ENCODE assay signal across 27 mouse cellular contexts in genomic region chr5:62147399-62147798, GRCm38 (mm10).
DNase-seq lines count a peak whose midpoint lies in the region; ATAC-seq and TF ChIP-seq lines count a peak whose summit lies in the region.
"Had no signal": no experiment of that assay in that cellular context is flagged by ENCODE, and none has a peak within 500 bp of the region (broad histone marks: within the 10 kb centered on the region; RNA-seq: fewer than 3 reads in every experiment).

No protein-coding gene starts in this region.

- peak; percentile 55 for ATAC-seq in forebrain, embryonic 11.5 days (replicated peaks; ENCODE audit: low FRiP score)
- ATAC-seq in forebrain, embryonic 15.5 days (replicated peaks) = no peak
- no peak for ATAC-seq in forebrain, embryonic 14.5 days
- peak; percentile 67 for ATAC-seq in midbrain, embryonic 11.5 days (ENCODE audit: low FRiP score)
- ATAC-seq in midbrain, embryonic 14.5 days (ENCODE audit: low FRiP score, low TSS enrichment) = no peak
- ATAC-seq: activated CD4-positive, CD25-positive, alpha-beta regulatory T cell, adult 4 months; CD4-positive, CD25-positive, alpha-beta regulatory T cell, adult 4 months; Patski had no signal

- no peaks in the 10 kb centered on the region for H3K27me3 ChIP-seq in forebrain, embryonic 11.5 days (ENCODE audit: control insufficient read depth, insufficient read depth, low read length)
- H3K27me3 ChIP-seq in forebrain, embryonic 15.5 days = no peaks in the 10 kb centered on the region
- no peaks in the 10 kb centered on the region for H3K27me3 ChIP-seq in forebrain, embryonic 14.5 days (replicated peaks; ENCODE audit: control insufficient read depth, insufficient read depth, low read length)
- no peaks in the 10 kb centered on the region for H3K27me3 ChIP-seq in forebrain, embryonic 10.5 days (ENCODE audit: poor library complexity, severe bottlenecking)
- no peaks in the 10 kb centered on the region for H3K27me3 ChIP-seq in midbrain, embryonic 11.5 days (ENCODE audit: control insufficient read depth, insufficient read depth, low read length)
- no peaks in the 10 kb centered on the region for H3K27me3 ChIP-seq in midbrain, embryonic 14.5 days (ENCODE audit: control insufficient read depth, insufficient read depth, low read length)
- H3K27me3 ChIP-seq: CH12.LX; embryonic facial prominence, embryonic 13.5 days; embryonic facial prominence, embryonic 15.5 days; forebrain, embryonic 12.5 days; Patski had no signal

- H3K9ac ChIP-seq in forebrain, embryonic 11.5 days (ENCODE audit: low read length) = no peak overlapping the region
- H3K9ac ChIP-seq in forebrain, embryonic 15.5 days (replicated peaks) = no peak overlapping the region
- no peak overlapping the region for H3K9ac ChIP-seq in forebrain, embryonic 14.5 days (ENCODE audit: low read length)
- no peak overlapping the region for H3K9ac ChIP-seq in midbrain, embryonic 11.5 days (ENCODE audit: low read length)
- no peak overlapping the region for H3K9ac ChIP-seq in midbrain, embryonic 14.5 days (replicated peaks; ENCODE audit: low read length)
- H3K9ac ChIP-seq: embryonic facial prominence, embryonic 13.5 days; embryonic facial prominence, embryonic 15.5 days; forebrain, embryonic 12.5 days had no signal

- H3K27ac ChIP-seq in forebrain, embryonic 11.5 days (ENCODE audit: low read depth, low read length) = no peak overlapping the region
- no peak overlapping the region for H3K27ac ChIP-seq in forebrain, embryonic 15.5 days (replicated peaks)
- H3K27ac ChIP-seq in forebrain, embryonic 14.5 days (ENCODE audit: low read depth, low read length) = no peak overlapping the region
- H3K27ac ChIP-seq in forebrain, embryonic 10.5 days = no peak overlapping the region
- no peak overlapping the region for H3K27ac ChIP-seq in midbrain, embryonic 11.5 days (ENCODE audit: low read depth, low read length)
- no peak overlapping the region for H3K27ac ChIP-seq in midbrain, embryonic 14.5 days (replicated peaks; ENCODE audit: low read depth, low read length)
- H3K27ac ChIP-seq: embryonic facial prominence, embryonic 13.5 days; embryonic facial prominence, embryonic 15.5 days; forebrain, embryonic 12.5 days had no signal

- no peak for DNase-seq in forebrain, embryonic 11.5 days (ENCODE audit: low spot score)
- peak; percentile 28 for DNase-seq in forebrain, embryonic 14.5 days (ENCODE audit: low spot score)
- no peak for DNase-seq in forebrain, embryonic 10.5 days (ENCODE audit: extremely low spot score, low spot score)
- no peak for DNase-seq in midbrain, embryonic 11.5 days (ENCODE audit: low spot score, missing footprints)
- no peak for DNase-seq in midbrain, embryonic 14.5 days
- peak; percentile 55 for DNase-seq in brain, embryonic 14.5 days (ENCODE audit: low read depth)
- DNase-seq: adrenal gland, adult 8-10 months; adrenal gland, postnatal 14 days; adrenal gland, postnatal 36 days; B cell, adult 2 months; cerebellum, adult 11 months; cerebellum, adult 18-20 months; cerebellum, adult 8-10 months; cerebellum, adult 9-11 months; cerebellum, postnatal 14 days; cerebellum, postnatal 36 days; embryo, embryonic 11 days had no signal

- no peaks in the 10 kb centered on the region for H3K36me3 ChIP-seq in forebrain, embryonic 11.5 days (ENCODE audit: control insufficient read depth, insufficient read depth, low read length)
- no peaks in the 10 kb centered on the region for H3K36me3 ChIP-seq in forebrain, embryonic 15.5 days
- H3K36me3 ChIP-seq in forebrain, embryonic 14.5 days (ENCODE audit: control insufficient read depth, insufficient read depth, low read length) = no peaks in the 10 kb centered on the region
- H3K36me3 ChIP-seq in forebrain, embryonic 10.5 days (replicated peaks) = no peaks in the 10 kb centered on the region
- no peaks in the 10 kb centered on the region for H3K36me3 ChIP-seq in midbrain, embryonic 11.5 days (ENCODE audit: control insufficient read depth, insufficient read depth, low read length)
- H3K36me3 ChIP-seq in midbrain, embryonic 14.5 days (ENCODE audit: control insufficient read depth, insufficient read depth, low read length) = no peaks in the 10 kb centered on the region
- H3K36me3 ChIP-seq: embryonic facial prominence, embryonic 13.5 days; embryonic facial prominence, embryonic 15.5 days; forebrain, embryonic 12.5 days; G1E had no signal

- no peak for TF ChIP-seq POLR2A in brain, embryonic 14.5 days (IDR thresholded peaks at IDR 0.05; ENCODE audit: borderline replicate concordance, extremely low read depth, insufficient read depth, insufficient read length, poor library complexity, severe bottlenecking)

- H3K9me3 ChIP-seq in forebrain, embryonic 11.5 days (ENCODE audit: control insufficient read depth, low read length) = no peaks in the 10 kb centered on the region
- no peaks in the 10 kb centered on the region for H3K9me3 ChIP-seq in forebrain, embryonic 15.5 days
- no peaks in the 10 kb centered on the region for H3K9me3 ChIP-seq in forebrain, embryonic 14.5 days (replicated peaks; ENCODE audit: control insufficient read depth, low read length)
- H3K9me3 ChIP-seq in forebrain, embryonic 10.5 days = no peaks in the 10 kb centered on the region
- H3K9me3 ChIP-seq in midbrain, embryonic 11.5 days (ENCODE audit: control insufficient read depth, low read length) = no peaks in the 10 kb centered on the region
- H3K9me3 ChIP-seq in midbrain, embryonic 14.5 days (ENCODE audit: control insufficient read depth, low read length) = no peaks in the 10 kb centered on the region
- H3K9me3 ChIP-seq: embryonic facial prominence, embryonic 13.5 days; embryonic facial prominence, embryonic 15.5 days; forebrain, embryonic 12.5 days; G1E had no signal

- no peak overlapping the region for H3K4me3 ChIP-seq in forebrain, embryonic 11.5 days (ENCODE audit: low read depth, low read length)
- H3K4me3 ChIP-seq in forebrain, embryonic 15.5 days = no peak overlapping the region
- H3K4me3 ChIP-seq in forebrain, embryonic 14.5 days (ENCODE audit: low read depth, low read length) = no peak overlapping the region
- no peak overlapping the region for H3K4me3 ChIP-seq in forebrain, embryonic 10.5 days
- H3K4me3 ChIP-seq in midbrain, embryonic 11.5 days (ENCODE audit: low read depth, low read length) = no peak overlapping the region
- H3K4me3 ChIP-seq in midbrain, embryonic 14.5 days (replicated peaks; ENCODE audit: low read depth, low read length) = no peak overlapping the region
- H3K4me3 ChIP-seq: embryonic facial prominence, embryonic 13.5 days; embryonic facial prominence, embryonic 15.5 days; erythroblast, embryonic 14.5 days; forebrain, embryonic 12.5 days had no signal

- H3K4me1 ChIP-seq in forebrain, embryonic 11.5 days (replicated peaks; ENCODE audit: control insufficient read depth, insufficient read depth, low read length) = no peaks in the 10 kb centered on the region
- no peaks in the 10 kb centered on the region for H3K4me1 ChIP-seq in forebrain, embryonic 15.5 days
- no peaks in the 10 kb centered on the region for H3K4me1 ChIP-seq in forebrain, embryonic 14.5 days (ENCODE audit: control insufficient read depth, insufficient read depth, low read length)
- H3K4me1 ChIP-seq in forebrain, embryonic 10.5 days = no peaks in the 10 kb centered on the region
- no peaks in the 10 kb centered on the region for H3K4me1 ChIP-seq in midbrain, embryonic 11.5 days (ENCODE audit: control insufficient read depth, insufficient read depth, low read length)
- no peaks in the 10 kb centered on the region for H3K4me1 ChIP-seq in midbrain, embryonic 14.5 days (ENCODE audit: control insufficient read depth, insufficient read depth, low read length)
- H3K4me1 ChIP-seq: embryonic facial prominence, embryonic 13.5 days; embryonic facial prominence, embryonic 15.5 days; forebrain, embryonic 12.5 days had no signal

- TF ChIP-seq CTCF in brain, embryonic 14.5 days (IDR thresholded peaks at IDR 0.05; ENCODE audit: borderline replicate concordance, extremely low read depth, insufficient read depth, insufficient read length) = no peak

- H3K4me2 ChIP-seq in forebrain, embryonic 11.5 days (ENCODE audit: low read depth, low read length, severe bottlenecking) = no peak overlapping the region
- H3K4me2 ChIP-seq in forebrain, embryonic 15.5 days (replicated peaks) = no peak overlapping the region
- no peak overlapping the region for H3K4me2 ChIP-seq in forebrain, embryonic 14.5 days (ENCODE audit: low read length)
- no peak overlapping the region for H3K4me2 ChIP-seq in midbrain, embryonic 11.5 days
- no peak overlapping the region for H3K4me2 ChIP-seq in midbrain, embryonic 14.5 days (ENCODE audit: low read length)
- H3K4me2 ChIP-seq: embryonic facial prominence, embryonic 13.5 days; embryonic facial prominence, embryonic 15.5 days; forebrain, embryonic 12.5 days had no signal

Comparison
In these comparisons a context has a peak if more than half of its experiments do, and no peak if none do; other contexts are left out.
1. ATAC-seq: peak in forebrain, embryonic 11.5 days (single experiment) and midbrain, embryonic 11.5 days (single experiment); none in forebrain, embryonic 15.5 days (single experiment), forebrain, embryonic 14.5 days (single experiment) and midbrain, embryonic 14.5 days (single experiment).
2. DNase-seq: peak in forebrain, embryonic 14.5 days (single experiment) and brain, embryonic 14.5 days (single experiment); none in forebrain, embryonic 11.5 days (single experiment), forebrain, embryonic 10.5 days (single experiment), midbrain, embryonic 11.5 days (single experiment) and midbrain, embryonic 14.5 days (single experiment).